ENCODE assay signal across 21 mouse cellular contexts in the genomic region with DNA sequence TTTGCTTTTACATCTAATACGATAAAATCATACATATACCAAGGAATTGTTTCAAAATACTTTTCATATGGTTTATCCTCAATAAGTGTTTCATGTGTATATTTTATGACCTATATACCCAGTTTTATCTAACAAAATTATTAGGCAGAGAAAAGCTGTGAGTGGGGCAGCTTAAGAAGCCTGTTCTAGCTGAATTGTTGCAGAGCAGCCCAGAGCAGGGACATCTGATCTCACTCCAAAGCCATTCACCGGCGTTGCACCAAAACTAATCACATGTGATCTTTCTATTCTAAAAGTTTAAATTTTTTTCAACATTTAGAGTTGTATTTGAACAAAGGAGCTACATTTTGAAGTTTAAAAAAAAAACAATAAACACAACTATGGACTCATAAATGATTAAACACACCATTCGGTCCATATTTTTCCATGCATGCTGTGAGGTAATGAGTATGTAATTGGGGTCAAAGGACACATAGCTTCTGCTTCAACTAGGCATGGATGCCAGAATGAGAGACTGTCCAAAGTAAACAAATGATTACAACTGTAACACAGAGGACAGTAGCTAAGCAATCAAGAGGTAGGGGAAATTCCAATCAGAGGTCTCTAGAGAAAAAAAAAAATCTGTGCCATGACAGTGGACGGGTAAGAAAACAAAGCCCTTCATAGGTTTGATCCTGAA.
DNase-seq lines count a peak whose midpoint lies in the region; ATAC-seq lines count a peak whose summit lies in the region.
"Had no signal": no experiment of that assay in that cellular context is flagged by ENCODE, and none has a peak within 500 bp of the region (broad histone marks: within the 10 kb centered on the region; RNA-seq: fewer than 3 reads in every experiment).

No protein-coding gene starts in this region.

- H3K9me3 ChIP-seq in forebrain, embryonic 10.5 days = no peaks in the 10 kb centered on the region
- no peaks in the 10 kb centered on the region for H3K9me3 ChIP-seq in forebrain, embryonic 13.5 days (replicated peaks)
- H3K9me3 ChIP-seq in liver, embryonic 16.5 days (replicated peaks; ENCODE audit: control insufficient read depth, low read length) = no peaks in the 10 kb centered on the region
- H3K9me3 ChIP-seq in liver, embryonic 12.5 days (replicated peaks) = no peaks in the 10 kb centered on the region
- H3K9me3 ChIP-seq in intestine, embryonic 16.5 days (ENCODE audit: control insufficient read depth, low read length) = no peaks in the 10 kb centered on the region
- H3K9me3 ChIP-seq: heart, embryonic 15.5 days; limb, embryonic 15.5 days; lung, embryonic 15.5 days had no signal

- DNase-seq in forebrain, embryonic 10.5 days (ENCODE audit: extremely low spot score, low spot score) = no peak
- DNase-seq in Muller cell, postnatal 12 days (ENCODE audit: inconsistent ontology term) = peak; percentile 77
- no peak for DNase-seq in adrenal gland, adult 2 months
- DNase-seq in spleen, postnatal 4 days (ENCODE audit: low spot score in 2 of 2) = no peak
- DNase-seq: adrenal gland, postnatal 25 days; cerebellum, adult 2 months; gastrocnemius, adult 2 months; heart, adult 18-20 months; kidney, postnatal 36 days; thymus, adult 18-20 months had no signal

- 17% methylated on average over 5 of the region's 5 CpGs for WGBS in forebrain, embryonic 10.5 days
- WGBS in forebrain, embryonic 13.5 days = 12% methylated on average over 5 of the region's 5 CpGs
- whole genome bisulfite sequencing in liver, embryonic 16.5 days (ENCODE audit: insufficient replicate concordance) = 58% methylated on average over 5 of the region's 5 CpGs
- WGBS in liver, embryonic 12.5 days (ENCODE audit: insufficient replicate concordance) = 62% methylated on average over 5 of the region's 5 CpGs
- 35% methylated on average over 5 of the region's 5 CpGs for WGBS in intestine, embryonic 16.5 days

- no peak for ATAC-seq in forebrain, embryonic 13.5 days
- peak; percentile 47; the same call in 1 of the 2 replicates for ATAC-seq in liver, embryonic 16.5 days (ENCODE audit: low read depth)
- no peak for ATAC-seq in liver, embryonic 12.5 days
- peak; percentile 19; the same call in 1 of the 2 replicates for ATAC-seq in intestine, embryonic 16.5 days
- ATAC-seq: forebrain, embryonic 16.5 days; inflammation-experienced regulatory T-cells, adult 6 months had no signal

- no peak overlapping the region for H3K4me3 ChIP-seq in forebrain, embryonic 10.5 days
- no peak overlapping the region for H3K4me3 ChIP-seq in forebrain, embryonic 13.5 days
- no peak overlapping the region for H3K4me3 ChIP-seq in liver, embryonic 16.5 days (ENCODE audit: low read depth, low read length)
- no peak overlapping the region for H3K4me3 ChIP-seq in liver, embryonic 12.5 days
- no peak overlapping the region for H3K4me3 ChIP-seq in intestine, embryonic 16.5 days (ENCODE audit: low read length)
- H3K4me3 ChIP-seq: erythroblast, embryonic 14.5 days; gastrocnemius, adult 2 months; heart, embryonic 15.5 days; limb, embryonic 15.5 days; lung, embryonic 15.5 days had no signal

- no peak overlapping the region for H3K4me2 ChIP-seq in forebrain, embryonic 13.5 days
- no peak overlapping the region for H3K4me2 ChIP-seq in liver, embryonic 16.5 days (ENCODE audit: low read depth, low read length)
- no peak overlapping the region for H3K4me2 ChIP-seq in liver, embryonic 12.5 days
- H3K4me2 ChIP-seq in intestine, embryonic 16.5 days (ENCODE audit: low read depth, low read length) = no peak overlapping the region
- H3K4me2 ChIP-seq: heart, embryonic 15.5 days; limb, embryonic 15.5 days; lung, embryonic 15.5 days had no signal

- no peaks in the 10 kb centered on the region for H3K27me3 ChIP-seq in forebrain, embryonic 10.5 days (ENCODE audit: poor library complexity, severe bottlenecking)
- H3K27me3 ChIP-seq in forebrain, embryonic 13.5 days = no peaks in the 10 kb centered on the region
- H3K27me3 ChIP-seq in liver, embryonic 16.5 days (ENCODE audit: control insufficient read depth, insufficient read depth, low read depth, low read length) = no peaks in the 10 kb centered on the region
- H3K27me3 ChIP-seq in liver, embryonic 12.5 days (replicated peaks) = no peaks in the 10 kb centered on the region
- no peaks in the 10 kb centered on the region for H3K27me3 ChIP-seq in intestine, embryonic 16.5 days (replicated peaks; ENCODE audit: control insufficient read depth, insufficient read depth, low read length)
- H3K27me3 ChIP-seq: CH12.LX; heart, embryonic 15.5 days; limb, embryonic 15.5 days; lung, embryonic 15.5 days had no signal

- peak overlapping the region; percentile 26; the same call in 1 of the 2 replicates for H3K27ac ChIP-seq in forebrain, embryonic 10.5 days
- H3K27ac ChIP-seq in forebrain, embryonic 13.5 days = no peak overlapping the region
- no peak overlapping the region for H3K27ac ChIP-seq in liver, embryonic 16.5 days (ENCODE audit: low read length)
- no peak overlapping the region for H3K27ac ChIP-seq in liver, embryonic 12.5 days
- H3K27ac ChIP-seq in intestine, embryonic 16.5 days (ENCODE audit: low read length) = no peak overlapping the region
- H3K27ac ChIP-seq: gastrocnemius, adult 2 months; heart, embryonic 15.5 days; limb, embryonic 15.5 days; lung, embryonic 15.5 days had no signal

- peaks cover 10% of the 10 kb centered on the region for H3K36me3 ChIP-seq in forebrain, embryonic 10.5 days (replicated peaks)
- no peaks in the 10 kb centered on the region for H3K36me3 ChIP-seq in forebrain, embryonic 13.5 days (ENCODE audit: poor library complexity, severe bottlenecking)
- no peaks in the 10 kb centered on the region for H3K36me3 ChIP-seq in liver, embryonic 16.5 days (ENCODE audit: control insufficient read depth, insufficient read depth)
- H3K36me3 ChIP-seq in liver, embryonic 12.5 days = no peaks in the 10 kb centered on the region
- H3K36me3 ChIP-seq in intestine, embryonic 16.5 days (ENCODE audit: control insufficient read depth, insufficient read depth, low read length) = no peaks in the 10 kb centered on the region
- H3K36me3 ChIP-seq: heart, embryonic 15.5 days; limb, embryonic 15.5 days had no signal

- peaks cover 38% of the 10 kb centered on the region for H3K4me1 ChIP-seq in forebrain, embryonic 10.5 days
- no peaks in the 10 kb centered on the region for H3K4me1 ChIP-seq in forebrain, embryonic 13.5 days
- no peaks in the 10 kb centered on the region; the same call in 1 of the 2 replicates for H3K4me1 ChIP-seq in liver, embryonic 16.5 days (ENCODE audit: control insufficient read depth, low read depth, low read length)
- H3K4me1 ChIP-seq in liver, embryonic 12.5 days = 0 out of 2 replicates have a peak, but pooled peaks cover 4% of the 10 kb centered on the region
- peaks cover 9% of the 10 kb centered on the region; the same call in 1 of the 2 replicates for H3K4me1 ChIP-seq in intestine, embryonic 16.5 days (ENCODE audit: control insufficient read depth, insufficient read depth, low read length)

- H3K9ac ChIP-seq in forebrain, embryonic 13.5 days = no peak overlapping the region
- H3K9ac ChIP-seq in liver, embryonic 16.5 days (ENCODE audit: low read depth, low read length) = no peak overlapping the region
- no peak overlapping the region for H3K9ac ChIP-seq in liver, embryonic 12.5 days
- H3K9ac ChIP-seq in intestine, embryonic 16.5 days (ENCODE audit: low read depth, low read length) = no peak overlapping the region
- H3K9ac ChIP-seq: heart, embryonic 15.5 days; limb, embryonic 15.5 days; lung, embryonic 15.5 days had no signal

Comparison
In these comparisons a context has a peak if more than half of its experiments do, and no peak if none do; other contexts are left out.
1. ATAC-seq: peak in liver, embryonic 16.5 days (single experiment) and intestine, embryonic 16.5 days (single experiment); none in forebrain, embryonic 13.5 days (single experiment) and liver, embryonic 12.5 days (single experiment).